Mouse (Mus musculus) thymus, adult 2 months (tissue): Measurements from ENCODE around the gene Aldh3b2.

Experiments
- CTCF ChIP-seq: fragments of 200-500 bp; IDR thresholded peaks from 2 replicates; pipeline ENCODE4 v1.5.1; 2012; ENCODE audit warnings: mild to moderate bottlenecking, control low read depth, low read length, moderate library complexity, borderline replicate concordance; ENCODE audit not compliant: control insufficient read depth, poor library complexity, insufficient read depth; ENCODE audit errors: extremely low read depth
- POLR2A ChIP-seq: fragments of 200-500 bp; IDR thresholded peaks from 2 replicates; pipeline ENCODE4 v1.6.1; 2012; ENCODE audit warnings: mild to moderate bottlenecking, low read length, control low read depth, moderate library complexity; ENCODE audit not compliant: control insufficient read depth, poor library complexity, insufficient read depth; ENCODE audit errors: extremely low read depth

GRCm38 (mm10) chr19:3958470-3958869, 13.7 kb upstream of the Aldh3b2 start, which contains the start of gene Aldh3b3:
- TF ChIP-seq CTCF: no peak
- no peak for TF ChIP-seq POLR2A
